Mouse (Mus musculus) myocyte (in vitro differentiated cells): Measurements from ENCODE around the gene Endog. TPM values are rescaled to one million over a fixed set of nuclear protein-coding genes. Genes with fewer than 3 reads are reported as not detected.

Experiments used
- H3K27me3 ChIP-seq: one replicate; pipeline ENCODE4 v1.6.1; 2011; ENCODE audit not compliant: control insufficient read depth, insufficient read depth, insufficient read length
- H3K36me3 ChIP-seq: one replicate; pipeline ENCODE4 v1.6.1; 2011; ENCODE audit not compliant: control insufficient read depth, insufficient read depth
- H3K4me2 ChIP-seq: one replicate; pipeline ENCODE4 v1.6.1; 2011; ENCODE audit warnings: low read depth, control low read depth
- H3K4me3 ChIP-seq: one replicate; pipeline ENCODE4 v1.5.1; 2011; ENCODE audit warnings: mild to moderate bottlenecking, control low read depth, moderate library complexity
- H3K79me2 ChIP-seq: one replicate; pipeline ENCODE4 v1.6.1; 2011; ENCODE audit not compliant: control insufficient read depth, insufficient read depth
- H3ac ChIP-seq: one replicate; pipeline ENCODE4 v1.6.1; 2011; ENCODE audit not compliant: control insufficient read depth, insufficient read length
- CEBPB ChIP-seq: IDR thresholded peaks from 2 replicates; pipeline ENCODE4 v1.6.1; 2011; ENCODE audit warnings: mild to moderate bottlenecking, moderate library complexity; ENCODE audit not compliant: poor library complexity, insufficient read depth, severe bottlenecking
- E2F4 ChIP-seq: IDR thresholded peaks from one replicate; pipeline ENCODE4 v1.6.1; 2011; ENCODE audit warnings: mild to moderate bottlenecking, control low read depth, moderate library complexity; ENCODE audit not compliant: insufficient read depth
- MAX ChIP-seq: IDR thresholded peaks from one replicate; pipeline ENCODE4 v1.6.1; 2011; ENCODE audit warnings: low read depth, mild to moderate bottlenecking, control low read depth
- MYOD1 ChIP-seq, 3 experiments: IDR thresholded peaks; one replicate each; pipeline ENCODE4 v1.6.1; 2011; ENCODE audit warnings: control low read depth in 2 of 3, low read depth in 2 of 3, mild to moderate bottlenecking in 2 of 3, moderate library complexity in 1 of 3; ENCODE audit not compliant: insufficient read length in 2 of 3, control insufficient read depth in 1 of 3
- MYOG ChIP-seq, 3 experiments: IDR thresholded peaks; one replicate each; pipeline ENCODE4 v1.6.1; 2011; ENCODE audit warnings: control low read depth in 2 of 3, low read depth in 2 of 3, mild to moderate bottlenecking in 2 of 3; ENCODE audit not compliant: insufficient read length in 2 of 3, control insufficient read depth in 1 of 3, insufficient read depth in 1 of 3
- POLR2A ChIP-seq: IDR thresholded peaks from one replicate; pipeline ENCODE4 v1.6.1; 2011; ENCODE audit warnings: low read depth, mild to moderate bottlenecking, control low read depth, moderate library complexity; ENCODE audit not compliant: insufficient read length
- POLR2AphosphoS2 ChIP-seq: IDR thresholded peaks from one replicate; pipeline ENCODE4 v1.6.1; 2011; ENCODE audit warnings: low read depth, control low read depth; ENCODE audit not compliant: insufficient read length
- REST ChIP-seq: IDR thresholded peaks from one replicate; pipeline ENCODE4 v1.6.1; 2011; ENCODE audit warnings: mild to moderate bottlenecking, control low read depth, moderate library complexity; ENCODE audit not compliant: insufficient read depth, insufficient read length
- SRF ChIP-seq: IDR thresholded peaks from one replicate; pipeline ENCODE4 v1.6.1; 2011; ENCODE audit warnings: low read depth; ENCODE audit not compliant: control insufficient read depth, insufficient read length
- TCF12 ChIP-seq: IDR thresholded peaks from one replicate; pipeline ENCODE4 v1.6.1; 2011; ENCODE audit warnings: mild to moderate bottlenecking, control low read depth; ENCODE audit not compliant: poor library complexity, insufficient read depth, severe bottlenecking
- TCF3 ChIP-seq: IDR thresholded peaks from one replicate; pipeline ENCODE4 v1.6.1; 2011; ENCODE audit warnings: low read depth, control low read depth; ENCODE audit not compliant: insufficient read length
- USF1 ChIP-seq: IDR thresholded peaks from one replicate; pipeline ENCODE4 v1.6.1; 2011; ENCODE audit warnings: low read depth, mild to moderate bottlenecking, control low read depth, moderate library complexity
- polyA plus RNA-seq: library from polyadenylated mRNA; unstranded; fragments of >200 nt; fragmentation: generic; extraction: Trizol; gene quantifications from one replicate; pipeline ENCODE4 v1.2.1, GENCODE M21; 2012; ENCODE audit warnings: missing spikeins

Endog gene
- polyA plus RNA-seq, 1 experiment: 17.6 TPM

DNA sequence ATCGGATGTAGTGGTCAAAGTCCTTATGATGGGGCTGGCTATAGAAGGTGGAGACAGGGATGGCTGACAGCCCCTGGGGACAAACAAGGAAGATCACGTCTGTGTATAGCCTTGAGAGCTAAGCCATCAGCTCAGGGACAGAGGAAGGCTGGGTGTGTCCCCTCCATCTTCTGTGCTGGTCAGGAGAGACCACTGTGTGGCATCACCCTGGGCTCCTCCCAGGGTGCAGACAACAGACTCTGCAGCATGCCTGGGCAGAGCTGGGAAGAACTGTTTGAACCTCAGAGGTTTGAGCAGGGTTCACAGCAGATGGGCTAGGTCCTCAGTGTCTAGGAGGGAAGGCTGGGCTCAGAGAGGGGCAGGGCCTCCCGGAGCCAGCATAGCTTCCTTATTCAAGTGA, 14.4 kb downstream of the Endog start:
- no peaks in the 10 kb centered on the region for H3K36me3 ChIP-seq
- TF ChIP-seq CEBPB (no peak), TCF12 (no peak), MAX (no peak), REST (no peak), MYOG (IDR thresholded peaks at IDR 0.05; ENCODE audit: control insufficient read depth in 1 of 3, insufficient read depth in 1 of 3, insufficient read length in 2 of 3, low read depth in 2 of 3) (no peak), TCF3 (no peak), E2F4 (no peak), MYOD1 (IDR thresholded peaks at IDR 0.05; ENCODE audit: control insufficient read depth in 1 of 3, insufficient read length in 2 of 3, low read depth in 2 of 3) (no peak), SRF (no peak), USF1 (no peak), POLR2A (no peak), POLR2AphosphoS2 (no peak)
- no peak overlapping the region for H3K4me2 ChIP-seq
- no peak overlapping the region for H3ac ChIP-seq
- H3K79me2 ChIP-seq: no peaks in the 10 kb centered on the region
- H3K4me3 ChIP-seq: no peak overlapping the region
- H3K27me3 ChIP-seq: no peaks in the 10 kb centered on the region

DNA sequence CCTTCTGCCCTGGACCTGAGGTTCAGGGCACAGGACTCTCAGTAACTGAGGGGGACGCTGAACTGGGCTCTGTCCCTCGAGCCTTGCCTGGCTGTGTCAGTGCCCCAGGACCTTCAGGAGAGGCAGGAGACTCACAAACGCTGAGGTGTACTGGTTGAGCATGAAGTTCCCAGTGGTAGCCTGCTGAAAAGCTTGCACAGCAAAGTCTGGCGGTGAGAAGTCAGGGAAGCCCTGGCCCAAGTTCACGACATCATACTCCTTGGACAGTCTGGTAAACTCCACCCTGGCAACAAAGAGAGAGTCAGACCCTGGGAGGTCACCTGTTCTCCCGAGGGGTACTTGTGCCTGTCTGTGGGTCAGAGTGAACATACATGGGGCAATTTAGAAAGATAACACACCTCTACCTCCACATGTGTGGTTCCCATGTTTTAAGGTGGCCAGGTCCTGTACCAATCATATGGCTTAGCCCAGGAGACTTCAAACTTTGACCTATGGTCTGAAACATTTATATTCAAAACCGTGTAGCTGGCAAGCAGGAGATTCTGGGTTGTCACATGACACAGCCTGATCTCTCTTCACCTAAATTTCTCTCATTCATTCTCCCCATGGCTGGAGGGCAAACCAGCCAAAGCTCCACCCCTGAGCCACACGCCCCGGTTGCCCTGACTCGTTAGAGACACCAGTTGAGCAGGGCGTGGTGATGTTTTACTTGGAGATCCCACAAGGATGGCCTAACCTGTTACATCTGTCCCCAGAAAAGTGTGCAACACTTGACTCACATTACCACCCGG, 20.7 kb downstream of the Endog start:
- no peaks in the 10 kb centered on the region for H3K27me3 ChIP-seq
- H3K4me2 ChIP-seq: no peak overlapping the region
- no peaks in the 10 kb centered on the region for H3K36me3 ChIP-seq
- H3ac ChIP-seq: no peak overlapping the region
- H3K4me3 ChIP-seq: no peak overlapping the region
- TF ChIP-seq POLR2A (no peak), MAX (no peak), TCF12 (no peak), POLR2AphosphoS2 (no peak), TCF3 (no peak), SRF (no peak), CEBPB (no peak), MYOG (IDR thresholded peaks at IDR 0.05; ENCODE audit: control insufficient read depth in 1 of 3, insufficient read depth in 1 of 3, insufficient read length in 2 of 3, low read depth in 2 of 3) (no peak), REST (no peak), E2F4 (no peak), MYOD1 (IDR thresholded peaks at IDR 0.05; ENCODE audit: control insufficient read depth in 1 of 3, insufficient read length in 2 of 3, low read depth in 2 of 3) (no peak), USF1 (no peak)
- H3K79me2 ChIP-seq: no peaks in the 10 kb centered on the region

DNA sequence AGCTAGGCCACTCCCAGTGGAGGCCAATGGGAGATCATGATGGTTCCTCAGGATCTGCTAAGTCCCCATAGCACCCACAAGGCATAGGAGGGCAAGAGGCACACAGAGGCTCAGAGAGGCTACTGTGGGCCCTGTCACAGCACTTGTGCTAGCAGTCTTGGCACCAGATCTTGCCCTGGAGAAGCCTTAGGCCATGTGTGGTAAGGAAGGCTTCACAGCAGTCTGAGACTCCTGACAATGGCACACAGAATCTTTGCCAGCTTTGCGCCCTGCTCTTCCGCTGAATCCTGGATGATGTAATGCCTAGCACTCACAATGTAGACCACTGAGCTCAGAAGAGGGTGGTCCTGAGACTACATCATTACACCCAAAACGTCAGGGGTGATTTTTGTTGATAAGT, 23.4 kb downstream of the Endog start:
- H3K27me3 ChIP-seq: no peaks in the 10 kb centered on the region
- H3K36me3 ChIP-seq: no peaks in the 10 kb centered on the region
- H3K4me3 ChIP-seq: no peak overlapping the region
- TF ChIP-seq MYOG (IDR thresholded peaks at IDR 0.05; ENCODE audit: control insufficient read depth in 1 of 3, insufficient read depth in 1 of 3, insufficient read length in 2 of 3, low read depth in 2 of 3): no peak
- TF ChIP-seq MAX: no peak
- no peak for TF ChIP-seq POLR2AphosphoS2
- no peak for TF ChIP-seq POLR2A
- TF ChIP-seq REST: no peak
- TF ChIP-seq USF1: no peak
- no peak for TF ChIP-seq TCF3
- TF ChIP-seq TCF12: no peak
- no peak for TF ChIP-seq CEBPB
- TF ChIP-seq SRF: no peak
- TF ChIP-seq MYOD1 (IDR thresholded peaks at IDR 0.05; ENCODE audit: control insufficient read depth in 1 of 3, insufficient read length in 2 of 3, low read depth in 2 of 3): no peak
- no peak for TF ChIP-seq E2F4
- no peak overlapping the region for H3K4me2 ChIP-seq
- no peak overlapping the region for H3ac ChIP-seq
- H3K79me2 ChIP-seq: no peaks in the 10 kb centered on the region

DNA sequence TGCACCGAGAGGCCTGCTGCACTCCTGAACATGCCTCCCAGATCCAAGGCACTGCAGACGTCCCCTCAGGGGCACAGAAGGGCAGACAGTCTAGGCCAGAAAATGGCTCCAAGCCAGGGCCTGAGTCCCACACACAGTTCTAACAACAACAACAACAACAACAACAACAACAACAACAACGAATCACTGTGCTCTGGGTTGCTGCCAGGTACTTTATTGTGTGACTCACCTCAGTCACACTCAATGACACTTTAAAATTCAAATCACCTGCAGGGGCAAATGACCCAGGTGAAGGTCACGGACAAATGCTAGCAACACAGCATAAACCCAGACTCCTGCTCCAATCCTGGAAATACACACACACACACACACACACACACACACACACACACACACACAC, 26.7 kb downstream of the Endog start:
- Histone ChIP-seq H3K4me3 (no peak overlapping the region), H3K79me2 (no peaks in the 10 kb centered on the region), H3K36me3 (no peaks in the 10 kb centered on the region), H3K27me3 (no peaks in the 10 kb centered on the region), H3K4me2 (no peak overlapping the region), H3ac (no peak overlapping the region)
- TF ChIP-seq SRF (no peak), TCF3 (no peak), MYOG (IDR thresholded peaks at IDR 0.05; ENCODE audit: control insufficient read depth in 1 of 3, insufficient read depth in 1 of 3, insufficient read length in 2 of 3, low read depth in 2 of 3) (no peak), POLR2AphosphoS2 (no peak), MAX (no peak), POLR2A (no peak), E2F4 (no peak)
